Mouse (Mus musculus): ENCODE results near the gene Pkp4. TPM values are rescaled to one million over a fixed set of nuclear protein-coding genes. Genes with fewer than 3 reads are reported as not detected.

Gene Pkp4
- polyA plus RNA-seq (2017; shearing (Covaris generic)), result 10 to 100 TPM; 10.2 to 16.4 (median 13.6) TPM

DNA sequence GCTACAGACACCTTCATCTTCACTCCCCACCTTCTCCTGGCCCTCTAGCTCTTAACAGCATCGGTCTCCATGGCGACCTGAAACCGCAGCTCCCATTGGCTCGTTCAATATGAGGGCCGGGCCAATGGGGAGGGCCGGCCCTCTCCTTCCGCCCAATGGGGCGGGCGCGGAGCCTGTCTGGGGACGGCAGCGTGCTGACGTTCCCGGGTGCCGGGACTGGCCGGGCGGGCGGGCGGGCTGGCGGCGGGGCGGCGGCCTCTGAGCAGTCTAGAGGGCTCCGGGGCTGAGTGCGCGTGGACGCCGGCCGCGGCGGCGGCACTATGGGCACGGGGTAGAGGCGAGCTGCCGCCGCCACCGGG lies at the start of gene Pkp4, which contains the start of gene Ccdc148:
TSS of gene Pkp4 (plus strand) at position 246 of the 359 bp plus-strand sequence.
TSS of gene Ccdc148 (minus strand) at position 79 of the 359 bp plus-strand sequence.
- peak; percentile 90 for ATAC-seq

DNA sequence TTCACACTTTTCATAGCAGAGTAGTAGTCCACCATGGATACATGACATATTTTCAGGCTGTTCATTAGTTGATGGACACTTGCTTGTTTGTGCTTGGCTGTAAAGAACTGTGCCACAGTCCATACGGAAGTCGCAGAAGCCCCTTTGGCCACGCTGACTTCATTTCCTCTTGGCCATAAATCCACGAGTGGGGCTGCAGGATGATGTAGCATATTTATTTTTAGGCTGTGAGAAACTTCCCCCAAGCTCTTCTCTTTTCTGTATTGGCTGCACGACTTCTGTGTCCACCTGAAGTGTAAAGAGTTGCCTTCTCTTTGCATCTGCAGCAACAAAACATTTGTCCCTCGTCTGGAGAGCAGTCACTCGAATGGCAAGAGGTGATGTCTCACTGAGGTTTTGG lies 31.6 kb upstream of the Pkp4 start:
- no peak for ATAC-seq

DNA sequence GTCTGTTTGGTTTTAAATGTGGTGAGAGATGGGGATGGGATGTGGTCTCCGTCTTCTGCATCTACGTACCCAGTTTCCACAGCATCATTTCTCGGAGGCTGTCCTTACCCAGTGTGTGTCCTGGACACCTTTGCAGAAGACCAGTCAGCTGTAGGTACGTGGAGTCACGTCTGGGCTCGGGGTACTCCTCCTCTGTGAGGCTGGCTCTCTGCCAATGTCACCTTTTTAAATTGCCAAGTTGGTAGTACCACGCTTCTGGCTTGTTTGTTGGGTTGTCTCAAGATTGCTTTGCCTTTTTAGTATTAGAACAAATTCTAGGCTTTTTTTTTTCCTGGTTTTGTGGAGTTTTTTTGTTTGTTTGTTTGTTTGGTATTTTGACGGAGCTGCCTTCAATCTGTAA lies 30.8 kb upstream of the Pkp4 start:
- no peak for ATAC-seq

DNA sequence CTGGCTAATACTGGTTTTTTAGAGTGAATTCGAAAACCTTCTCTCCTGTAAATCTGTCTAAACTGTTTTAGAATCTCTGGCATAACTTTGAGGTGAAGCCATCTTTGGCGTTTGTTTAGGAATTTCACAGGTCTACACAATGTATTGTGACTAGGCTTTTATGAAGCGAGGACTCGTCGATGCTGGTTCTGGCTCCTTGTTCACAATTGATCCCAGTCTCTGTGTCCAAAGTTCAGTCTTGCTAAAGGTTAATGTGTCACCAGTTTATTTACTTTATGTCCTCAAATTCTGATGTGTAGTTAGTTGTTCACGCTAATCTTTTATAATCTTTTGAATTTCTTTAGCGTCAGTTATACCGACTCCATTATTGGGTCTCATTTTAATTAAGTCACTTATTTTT lies 29.6 kb upstream of the Pkp4 start:
- ATAC-seq, result no peak

DNA sequence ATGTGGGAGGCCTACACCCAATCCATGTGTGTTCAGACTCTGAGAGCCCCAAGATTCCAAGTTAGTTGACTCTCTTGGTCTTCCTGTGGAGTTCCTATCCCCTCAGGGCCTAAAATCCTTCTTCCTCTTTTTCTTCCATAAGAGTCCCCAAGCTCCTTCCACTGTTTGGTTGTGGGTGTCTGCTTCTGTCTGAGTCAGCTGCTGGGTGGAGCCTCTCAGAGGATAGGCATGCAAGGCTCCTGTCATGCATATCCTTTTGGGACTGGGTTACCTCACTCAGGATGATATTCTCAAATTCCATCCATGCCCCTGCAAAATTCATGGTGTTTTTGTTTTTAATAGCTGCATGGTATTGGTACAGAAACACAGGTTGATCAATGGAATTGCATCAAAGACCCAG lies 5.2 kb upstream of the Pkp4 start:
- ATAC-seq, result no peak

DNA sequence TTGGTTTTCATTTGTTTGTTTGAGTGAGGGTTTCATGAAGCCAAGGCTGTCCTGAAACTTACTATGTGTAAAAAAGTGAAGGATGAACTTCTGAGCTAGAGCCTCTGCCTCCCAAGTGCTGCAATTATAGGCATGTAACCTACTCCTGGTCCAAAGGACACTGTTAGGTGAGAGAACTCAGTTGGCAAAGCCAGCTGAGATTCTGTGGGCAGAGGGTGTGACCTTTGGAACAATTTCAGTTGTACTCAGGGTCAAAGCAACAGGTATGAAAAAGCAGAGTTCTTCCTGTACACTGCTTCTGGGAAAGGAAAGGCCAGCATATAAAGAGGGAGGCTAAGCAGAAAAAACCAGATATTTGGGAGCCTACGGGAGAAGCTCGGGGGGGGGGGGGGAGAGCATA lies 2.5 kb upstream of the Pkp4 start:
- no peak for ATAC-seq

DNA sequence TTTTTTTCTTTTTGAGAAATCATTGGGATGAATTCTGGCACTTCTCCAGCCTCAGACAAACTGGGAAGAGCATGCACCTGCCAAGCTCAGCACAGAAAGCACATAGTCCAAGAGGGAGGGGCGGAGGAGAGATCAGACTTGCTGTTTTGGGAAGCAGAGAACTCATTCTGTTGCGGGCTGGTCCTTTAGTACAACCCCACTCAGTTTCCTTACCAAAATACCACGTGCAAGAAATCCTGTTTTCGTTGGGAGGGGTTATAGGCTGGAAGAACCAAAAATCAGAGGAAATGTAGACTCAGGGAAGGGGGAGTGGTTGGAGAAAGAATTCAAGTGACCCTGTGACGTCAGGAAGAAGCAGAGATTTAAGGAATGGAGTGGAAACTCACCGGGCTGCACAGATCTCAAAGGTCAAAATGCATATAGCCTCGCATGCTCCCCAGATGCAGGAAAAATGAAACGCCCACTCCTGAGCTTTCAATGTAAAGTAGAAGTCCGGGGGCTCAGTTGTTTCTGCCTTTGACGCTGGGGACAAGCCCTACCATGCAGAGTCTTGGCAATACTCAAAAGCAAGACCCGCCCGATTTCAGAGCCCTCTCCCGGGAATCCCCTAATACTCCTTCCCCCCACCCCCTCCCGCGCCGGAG lies 567 bp upstream of the Pkp4 start:
- ATAC-seq, result peak; percentile 20

DNA sequence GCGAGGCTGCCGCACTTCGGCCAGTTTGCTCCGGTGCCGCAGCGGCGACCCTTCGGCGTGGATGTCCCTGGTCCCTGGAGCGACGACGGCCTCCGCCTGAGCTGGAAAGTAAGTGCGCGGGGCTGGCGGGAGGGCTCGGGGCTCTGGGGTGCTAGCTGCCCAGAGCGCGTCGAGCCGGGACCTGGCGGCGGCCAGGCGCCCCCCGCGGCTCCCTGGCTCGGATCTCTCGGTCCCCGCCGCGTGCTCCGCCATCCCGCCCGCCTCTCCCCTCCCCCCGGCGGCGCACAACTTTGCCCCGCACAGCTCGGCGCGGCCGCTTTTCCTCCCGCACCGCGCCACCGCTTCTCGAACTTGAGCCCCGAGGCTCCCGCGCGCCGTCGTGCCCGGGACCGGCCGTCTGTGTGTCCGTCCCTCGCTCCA lies 381 bp downstream of the Pkp4 start:
- peak; percentile 8 for ATAC-seq

DNA sequence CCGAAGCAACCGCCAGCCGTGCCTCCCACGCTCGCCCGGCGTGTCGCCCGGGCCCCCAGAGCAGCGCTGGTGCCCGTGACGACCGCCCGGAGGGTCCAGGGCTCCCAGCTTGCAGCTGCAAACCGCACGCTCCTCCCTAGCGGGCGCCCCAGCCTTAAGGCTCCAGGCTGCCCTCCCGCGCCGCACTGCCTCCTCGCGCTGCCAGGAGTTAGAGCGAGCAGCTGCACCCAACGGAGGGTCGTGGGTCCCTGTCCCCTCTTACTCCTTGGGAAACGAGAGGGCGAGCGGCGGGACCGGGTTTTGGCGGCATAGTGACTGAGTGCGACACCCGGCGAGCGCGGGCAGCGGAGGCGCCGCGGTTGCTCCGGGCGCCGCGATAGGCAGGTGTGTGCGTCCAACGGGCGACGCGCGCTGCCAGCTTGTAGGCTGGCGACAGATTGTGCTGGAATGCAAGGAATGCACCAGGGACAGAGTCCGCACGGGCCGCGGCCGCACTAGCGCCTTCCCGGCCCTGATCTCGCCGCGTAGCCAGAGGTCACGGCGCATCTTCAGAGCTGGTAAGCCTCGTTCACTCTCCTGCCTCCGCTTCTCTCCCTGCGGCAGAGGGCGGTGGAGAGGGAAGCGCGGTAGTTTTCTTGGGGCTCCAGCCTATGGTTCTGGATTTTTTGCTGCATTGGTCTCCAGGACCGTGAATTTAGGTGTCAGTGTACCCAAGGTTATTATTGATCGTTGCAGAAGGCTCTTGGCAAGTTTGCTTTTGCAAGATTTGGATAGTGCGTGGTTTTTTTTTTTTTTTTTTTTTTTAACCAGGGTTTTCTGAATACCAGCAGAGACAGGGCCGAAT lies 1.0 kb downstream of the Pkp4 start:
- peak; percentile 29 for ATAC-seq

DNA sequence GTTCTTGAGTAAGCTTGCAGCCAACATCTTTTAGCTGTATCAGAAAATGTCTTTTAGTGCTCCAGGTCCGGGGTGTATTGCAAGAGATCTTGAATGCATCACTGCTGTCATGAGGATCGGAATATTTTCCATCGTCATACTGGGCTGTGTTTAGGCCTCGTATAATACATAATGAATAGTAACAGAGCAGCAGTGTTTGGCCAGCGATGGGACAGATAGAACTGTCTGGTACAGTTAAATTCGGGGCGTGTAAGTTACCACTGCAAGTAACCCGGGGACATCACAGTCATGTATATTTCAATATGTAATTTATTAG lies 1.6 kb downstream of the Pkp4 start:
- no peak for ATAC-seq

DNA sequence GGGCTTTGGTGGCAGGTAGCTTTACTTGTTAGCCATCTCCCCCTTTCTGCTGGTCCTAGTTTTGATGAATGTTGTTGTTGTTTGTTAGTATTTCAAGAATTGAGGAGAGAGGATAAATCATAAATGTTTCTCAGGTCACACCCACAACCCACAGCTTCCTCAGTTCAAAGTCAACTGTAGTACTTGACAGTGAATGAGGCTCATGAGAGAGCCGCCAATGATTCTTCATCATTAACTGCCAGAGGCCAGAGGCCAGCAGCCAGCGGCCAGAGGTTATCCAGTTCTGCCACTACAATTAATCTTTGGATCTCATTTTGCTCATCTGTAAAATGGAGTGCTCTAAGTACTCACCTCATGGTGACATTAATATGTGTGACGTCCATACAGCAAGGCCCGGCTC lies 6.3 kb downstream of the Pkp4 start:
- ATAC-seq, result no peak

DNA sequence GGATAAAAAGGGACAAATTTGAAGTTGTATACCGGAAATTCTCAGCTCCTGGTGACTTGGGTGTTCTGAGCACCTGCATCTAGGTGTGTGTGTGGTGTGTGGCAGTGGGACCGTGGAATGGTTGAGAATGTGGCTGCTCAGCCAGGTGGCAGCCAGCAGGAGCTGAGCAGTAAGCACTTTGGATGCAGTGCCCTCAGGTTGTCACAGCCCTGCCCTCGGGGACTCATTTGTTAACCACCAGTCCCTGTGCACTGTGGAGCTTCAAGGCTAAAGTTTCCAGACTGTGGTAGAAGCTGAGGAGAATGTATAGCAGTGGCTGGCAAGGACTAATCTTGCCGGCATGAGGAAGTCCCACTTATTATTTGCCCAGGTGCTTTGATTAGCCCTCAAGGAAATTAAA lies 7.2 kb downstream of the Pkp4 start:
- ATAC-seq, result no peak

DNA sequence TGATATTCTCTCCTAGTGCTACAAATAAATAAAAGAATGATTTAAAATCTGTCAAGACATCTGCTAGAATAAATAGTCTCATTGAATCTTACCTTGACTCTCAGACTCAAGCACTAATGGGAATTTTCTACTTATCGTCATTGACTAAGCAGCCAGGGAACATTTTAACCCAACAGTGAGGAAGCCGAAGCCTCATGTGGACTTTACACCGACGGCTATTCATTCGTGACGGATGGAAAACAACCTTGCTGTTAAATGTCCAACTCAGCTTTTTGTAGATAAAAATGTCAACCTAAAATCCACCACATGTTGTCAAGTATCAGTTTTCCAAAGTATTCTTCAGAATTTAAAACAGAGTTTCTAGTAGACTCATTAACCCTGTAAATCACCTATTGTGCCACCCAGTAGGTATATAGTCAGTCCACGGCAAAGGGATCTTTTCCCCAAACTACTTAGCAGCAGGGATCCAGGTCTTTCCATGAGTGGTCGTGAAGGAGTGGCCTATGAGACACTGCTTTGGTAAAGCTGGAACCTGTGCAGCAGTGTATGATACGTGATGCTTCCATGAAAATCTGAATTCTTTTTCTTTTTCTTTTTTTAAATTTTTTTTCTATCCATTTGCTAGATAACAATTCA lies 9.0 kb downstream of the Pkp4 start:
- ATAC-seq, result no peak

DNA sequence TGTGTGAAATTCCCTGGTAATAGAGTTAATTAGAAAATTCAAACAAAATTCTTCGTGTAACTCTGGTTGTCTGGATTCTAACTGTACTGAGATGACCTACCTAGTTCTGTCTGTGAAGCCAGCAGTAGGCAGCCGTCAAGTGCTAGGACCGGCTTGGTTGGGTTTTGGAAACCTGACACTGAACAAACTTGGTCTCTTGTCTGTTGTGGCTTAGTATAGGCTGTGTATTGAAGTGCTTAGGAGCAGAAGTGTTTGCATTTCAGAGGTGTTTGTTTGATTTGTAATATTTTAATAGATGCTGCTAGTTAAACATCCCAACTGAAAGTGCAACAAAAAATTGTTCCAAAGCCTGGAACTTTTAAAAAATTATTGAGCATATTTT lies 9.5 kb downstream of the Pkp4 start:
- ATAC-seq, result no peak

DNA sequence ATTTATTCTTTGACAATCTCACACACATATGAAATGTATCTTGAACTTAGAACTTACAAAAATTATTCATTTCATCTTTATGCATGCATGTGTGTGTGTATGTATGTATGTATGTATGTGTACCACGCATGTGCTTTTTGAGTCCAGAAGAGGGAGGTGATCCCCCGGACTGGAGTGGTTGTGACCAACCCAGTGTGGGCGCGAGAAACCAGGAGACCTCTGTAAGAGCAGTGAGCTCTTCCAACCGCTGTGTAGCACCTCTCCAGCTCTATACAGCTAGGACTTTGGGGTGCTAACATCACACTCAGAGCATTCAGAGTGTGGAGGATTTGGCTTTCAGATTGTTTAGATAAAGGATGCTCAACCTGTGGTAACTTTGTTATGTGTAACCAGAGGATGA lies 9.9 kb downstream of the Pkp4 start:
- ATAC-seq, result no peak

DNA sequence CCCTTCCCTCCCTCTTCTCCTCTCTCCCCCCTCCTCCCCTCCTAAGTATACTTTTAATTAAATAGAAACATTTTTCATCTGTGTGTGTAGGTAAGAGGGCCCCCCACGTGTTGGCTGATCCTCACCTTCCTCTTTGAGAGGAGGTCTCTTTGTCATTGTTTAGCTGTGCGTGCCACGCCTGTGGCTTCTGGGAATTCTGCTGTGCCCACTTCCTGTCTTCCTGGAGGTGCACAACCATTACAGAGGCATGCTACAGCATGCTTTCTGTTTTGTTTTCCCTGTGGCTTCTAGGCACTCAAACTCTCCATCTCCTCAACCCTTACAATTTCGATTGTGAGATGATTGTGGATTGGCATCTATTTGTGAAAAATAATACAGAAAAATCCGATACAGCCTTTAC lies 10.9 kb downstream of the Pkp4 start:
- ATAC-seq, result peak; percentile 60

DNA sequence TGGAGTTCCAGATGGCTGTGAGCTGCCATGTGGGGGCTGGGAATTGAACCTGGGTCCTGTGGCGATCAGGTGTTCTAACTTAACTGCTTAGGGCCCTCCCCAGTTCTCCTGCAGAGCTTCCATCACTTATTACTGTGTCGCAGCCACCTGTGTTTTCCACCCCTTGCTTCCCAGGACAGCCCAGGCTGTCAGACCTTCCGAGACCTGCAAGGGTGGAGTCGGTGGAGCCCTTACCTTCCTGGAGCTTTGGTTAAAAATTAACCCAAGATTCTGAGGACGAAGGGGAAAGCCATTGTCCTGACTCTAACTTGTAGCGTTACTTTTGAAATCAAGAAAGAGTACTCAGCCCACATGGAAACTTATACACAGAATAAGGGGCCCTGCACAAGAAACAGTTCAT lies 15.3 kb downstream of the Pkp4 start:
- ATAC-seq, result no peak

DNA sequence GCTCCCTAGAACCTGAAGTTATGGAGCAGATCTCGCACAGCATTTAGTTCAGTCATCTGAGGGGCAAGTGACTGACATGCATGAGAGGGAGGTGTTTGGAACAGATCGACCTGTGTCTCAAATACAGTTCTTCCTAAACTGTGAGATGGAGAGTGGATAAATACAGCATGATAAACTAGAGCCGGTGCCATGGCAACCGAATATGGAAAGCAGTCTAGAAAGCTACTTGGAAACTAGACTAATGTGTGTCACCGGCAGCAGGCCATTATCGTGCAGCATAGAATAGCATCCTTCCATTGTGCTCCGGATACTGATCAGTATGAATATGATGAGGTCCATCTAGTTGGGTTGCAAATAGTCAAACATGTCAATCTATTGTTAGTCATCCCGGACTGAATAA lies 17.5 kb downstream of the Pkp4 start:
- ATAC-seq, result no peak

DNA sequence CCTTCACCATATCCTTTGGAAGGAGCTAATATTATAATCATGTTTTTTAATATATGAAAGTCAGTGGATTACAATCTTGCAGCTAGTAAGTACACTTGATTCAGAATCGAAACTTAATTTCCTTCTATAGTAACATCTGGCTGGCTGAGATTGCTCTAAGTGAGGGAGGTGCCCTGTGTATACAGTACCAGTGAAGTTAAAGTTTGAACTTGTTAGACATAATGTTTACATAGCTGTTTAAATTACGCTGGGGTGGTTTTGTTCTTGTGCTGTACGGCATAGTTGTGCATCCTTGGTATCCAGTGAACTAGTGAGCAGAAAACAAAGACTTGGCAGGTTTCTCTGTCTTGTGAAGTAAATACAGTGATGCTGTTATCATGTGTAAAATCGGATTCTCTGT lies 18.3 kb downstream of the Pkp4 start:
- ATAC-seq, result no peak

DNA sequence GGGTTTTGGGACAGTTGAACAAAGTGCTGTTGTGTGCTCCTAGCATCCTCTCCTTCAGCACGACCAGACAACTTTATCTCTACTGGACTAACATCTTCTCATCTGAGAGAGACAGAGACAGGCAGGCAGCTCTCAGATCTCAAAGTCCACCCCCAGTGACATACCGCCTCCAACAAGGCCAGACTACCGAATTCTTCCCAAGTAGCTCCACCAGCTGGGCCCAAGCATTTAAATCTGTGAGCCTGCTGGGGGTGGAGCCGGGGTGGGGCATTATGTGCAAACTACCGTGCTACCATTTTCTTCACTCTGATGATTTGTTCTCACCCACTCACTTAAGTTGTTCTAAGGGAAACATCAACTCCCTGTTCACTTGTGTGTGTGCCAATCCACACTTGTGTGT lies 18.8 kb downstream of the Pkp4 start:
- ATAC-seq, result no peak

DNA sequence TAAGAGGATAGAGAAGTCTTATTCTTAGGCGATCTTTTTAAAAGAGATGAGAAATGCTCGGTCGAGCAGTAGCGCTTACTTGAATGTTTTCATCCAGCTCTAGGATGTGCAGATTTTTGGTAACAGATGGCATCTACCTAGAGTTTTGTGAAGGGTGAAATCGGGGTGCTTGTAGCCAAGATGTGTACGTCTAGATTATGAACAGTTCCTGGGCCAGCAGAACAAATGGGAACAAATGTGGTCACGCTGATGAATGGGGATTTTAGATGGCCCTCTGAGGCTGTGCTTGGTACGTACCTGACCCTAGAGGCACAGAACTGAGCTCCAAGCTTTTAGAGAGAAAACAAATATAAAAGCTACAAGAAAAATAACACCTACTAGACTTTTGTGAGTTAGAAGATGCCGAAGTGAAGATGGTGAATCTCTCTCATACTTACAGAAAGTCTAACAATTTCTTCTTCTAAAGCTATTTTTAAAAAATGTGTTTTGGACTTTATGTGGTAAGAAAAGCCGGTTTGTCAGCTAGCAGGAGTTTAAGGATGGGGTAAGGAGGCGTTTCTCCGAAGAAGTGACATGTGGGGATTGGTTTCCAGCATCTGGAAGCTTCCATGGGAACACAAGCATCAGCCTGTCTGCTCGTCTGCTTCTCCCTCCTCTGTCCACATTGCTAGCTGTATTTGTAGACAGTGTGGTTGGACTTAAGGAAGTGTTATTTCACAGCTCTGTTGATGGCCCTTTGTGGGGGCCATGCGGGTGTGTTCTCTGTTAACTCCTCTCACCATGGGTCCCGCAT lies 20.9 kb downstream of the Pkp4 start:
- ATAC-seq, result no peak

DNA sequence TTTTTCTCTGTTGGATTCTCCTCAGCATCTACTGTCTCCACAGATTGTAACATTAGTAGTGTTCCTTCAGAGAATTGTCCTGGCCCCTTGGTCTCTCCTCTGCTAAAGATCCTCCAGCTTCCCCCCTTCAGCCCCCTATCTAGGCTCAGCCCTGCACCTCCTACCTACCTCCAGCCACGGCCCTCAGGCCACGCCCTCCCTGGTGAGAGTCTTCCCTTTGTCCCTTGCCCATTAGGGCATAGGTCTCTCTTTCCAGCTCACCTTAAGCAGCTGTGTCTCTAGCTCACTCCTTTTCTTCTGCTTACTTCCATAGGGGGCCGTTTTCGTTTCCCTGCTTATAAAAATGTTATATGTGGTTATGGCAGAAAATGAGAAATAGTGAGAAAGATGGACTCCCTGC lies 22.9 kb downstream of the Pkp4 start:
- no peak for ATAC-seq

Data from inflammation-experienced regulatory T-cells, adult 6 months (primary cell).